Mouse (Mus musculus) frontal cortex, adult 2 months (tissue): ENCODE measurements around the gene Pom121l2. TPM values are rescaled to one million over a fixed set of nuclear protein-coding genes. Genes with fewer than 3 reads are reported as not detected.

ENCODE experiments used
- DNase-seq, 2 experiments: peaks; one replicate each; pipeline ENCODE4 v3.0.0; 2022; ENCODE audit warnings: low spot score in 1 of 2; ENCODE audit errors: extremely low spot score in 1 of 2
- polyA plus RNA-seq: library from polyadenylated mRNA; depleted of rRNA; stranded (reverse); fragments of >200 nt; gene quantifications from 2 replicates; pipeline ENCODE4 v1.2.3, GENCODE M21; 2012; rRNA removed

Gene Pom121l2
- polyA plus RNA-seq, result not detected in 2 replicates

- DNase-seq, result no peak
Observed at GRCm38 (mm10) chr13:21980981-21981802, at the start of gene Pom121l2. TSS of gene Pom121l2 (plus strand) at chr13:21981194.

GRCm38 (mm10) chr13:21931740-21932139, 49.3 kb upstream of the Pom121l2 start:
- DNase-seq, result no peak

- peak in 1 of 2 experiments; percentile 69 for DNase-seq
Observed at GRCm38 (mm10) chr13:21933626-21934548, 47.1 kb upstream of the Pom121l2 start.

- DNase-seq, result peak in 1 of 2 experiments; percentile 85
Observed at GRCm38 (mm10) chr13:21934982-21935791, 45.8 kb upstream of the Pom121l2 start.

- no peak for DNase-seq
Observed at GRCm38 (mm10) chr13:21935833-21936232, 45.2 kb upstream of the Pom121l2 start.

GRCm38 (mm10) chr13:21936968-21937367, 44.0 kb upstream of the Pom121l2 start:
- DNase-seq, result peak in 1 of 2 experiments; percentile 72

GRCm38 (mm10) chr13:21940213-21940612, 40.8 kb upstream of the Pom121l2 start:
- DNase-seq, result peak; percentile 78 to 99

- peak; percentile 80 to 95 for DNase-seq
Observed at GRCm38 (mm10) chr13:21940811-21941321, 40.1 kb upstream of the Pom121l2 start.

- no peak for DNase-seq
Observed at GRCm38 (mm10) chr13:21943644-21944043, 37.4 kb upstream of the Pom121l2 start.

GRCm38 (mm10) chr13:21944592-21944925, 36.4 kb upstream of the Pom121l2 start:
- no peak for DNase-seq

- peak; percentile 89 to 93 for DNase-seq
Observed at GRCm38 (mm10) chr13:21944926-21945740, 35.9 kb upstream of the Pom121l2 start, which contains the start of gene Zfp184. TSS of gene Zfp184 (plus strand) at chr13:21945094.

GRCm38 (mm10) chr13:21969269-21969668, 11.7 kb upstream of the Pom121l2 start:
- DNase-seq, result no peak

GRCm38 (mm10) chr13:21969816-21970215, 11.2 kb upstream of the Pom121l2 start:
- no peak for DNase-seq

- no peak for DNase-seq
Observed at GRCm38 (mm10) chr13:21971641-21972040, 9.4 kb upstream of the Pom121l2 start.

GRCm38 (mm10) chr13:21974221-21974725, 6.7 kb upstream of the Pom121l2 start:
- DNase-seq, result peak; percentile 53 to 95

- DNase-seq, result peak; percentile 33 to 86
Observed at GRCm38 (mm10) chr13:21974726-21975473, 6.1 kb upstream of the Pom121l2 start.

GRCm38 (mm10) chr13:21981803-21982193, 804 bp downstream of the Pom121l2 start:
- no peak for DNase-seq

GRCm38 (mm10) chr13:21984486-21984885, 3.5 kb downstream of the Pom121l2 start:
- DNase-seq, result no peak
